Mouse (Mus musculus) liver, embryonic 16.5 days (tissue): ENCODE results near the gene Oma1. TPM values are rescaled to one million over a fixed set of nuclear protein-coding genes. Genes with fewer than 3 reads are reported as not detected.

ENCODE experiments used
- ATAC-seq: fragments of 200-750 bp; cut with Nextera tagmentation; 2 replicates; pipeline ENCODE4 v1.8.0; 2017; ENCODE audit warnings: low read depth, mild to moderate bottlenecking, moderate number of reproducible peaks, moderate library complexity
- H3K27ac ChIP-seq: fragments of 300-500 bp; sonication (generic); 2 replicates; pipeline ENCODE4 v1.5.1; 2014; ENCODE audit warnings: mild to moderate bottlenecking, low read length
- H3K27me3 ChIP-seq: fragments of 300-500 bp; sonication (generic); 2 replicates; pipeline ENCODE4 v1.6.1; 2014; ENCODE audit warnings: low read depth, low read length, mixed read lengths; ENCODE audit not compliant: control insufficient read depth, insufficient read depth
- H3K36me3 ChIP-seq: fragments of 300-500 bp; sonication (generic); 2 replicates; pipeline ENCODE4 v1.6.1; 2014; ENCODE audit warnings: mild to moderate bottlenecking; ENCODE audit not compliant: control insufficient read depth, insufficient read depth
- H3K4me1 ChIP-seq: fragments of 300-500 bp; sonication (generic); 2 replicates; pipeline ENCODE4 v1.6.1; 2014; ENCODE audit warnings: low read depth, low read length, mixed read lengths; ENCODE audit not compliant: control insufficient read depth
- H3K4me2 ChIP-seq: fragments of 300-500 bp; sonication (generic); 2 replicates; pipeline ENCODE4 v1.6.1; 2014; ENCODE audit warnings: low read depth, low read length, mixed read lengths
- H3K4me3 ChIP-seq: fragments of 300-500 bp; sonication (generic); 2 replicates; pipeline ENCODE4 v1.5.1; 2014; ENCODE audit warnings: low read depth, mild to moderate bottlenecking, low read length
- H3K9ac ChIP-seq: fragments of 300-500 bp; sonication (generic); 2 replicates; pipeline ENCODE4 v1.6.1; 2014; ENCODE audit warnings: low read depth, low read length
- H3K9me3 ChIP-seq: fragments of 300-500 bp; sonication (generic); replicated peaks from 2 replicates; pipeline ENCODE4 v1.6.1; 2016; ENCODE audit warnings: low read length; ENCODE audit not compliant: control insufficient read depth
- WGBS: fragments of 180-500 bp; shearing (Covaris S2); extraction: QIAGEN DNeasy Blood & Tissue Kit; methylation state at CpG from one replicate; pipeline ENCODE4 v1.1.7; 2014; ENCODE audit not compliant: insufficient replicate concordance; 5-methylcytosine and 5-hydroxymethylcytosine counted together
- polyA plus RNA-seq: library from polyadenylated mRNA; unstranded; fragments of >200 nt; fragmentation: Nextera tagmentation; extraction: Ambion mirVana; gene quantifications from 2 replicates; pipeline ENCODE4 v1.2.1, GENCODE M21; 2015

Oma1 gene
- polyA plus RNA-seq, 1 experiment from 2014 or later = 11.6 TPM

DNA sequence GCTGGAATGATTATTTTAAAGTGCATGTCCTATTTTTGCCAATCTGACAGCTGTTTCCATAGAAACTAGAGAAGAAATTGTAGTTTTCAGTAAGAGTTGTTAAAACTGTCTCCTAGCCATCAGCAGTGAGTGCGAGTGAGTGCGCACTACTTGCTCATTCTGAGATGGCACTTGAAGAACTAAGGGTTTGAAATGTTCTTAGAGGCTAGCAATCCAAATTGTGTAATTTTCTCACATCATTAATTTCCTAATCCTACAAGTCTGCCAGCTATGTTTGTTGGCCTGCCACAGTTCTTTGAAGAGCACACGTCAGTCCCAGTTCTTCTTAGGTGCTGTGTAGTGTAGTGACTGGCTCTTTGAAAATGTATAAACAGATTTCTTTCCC, 906 bp downstream of the Oma1 start:
- 70% methylated on average over 3 of the region's 3 CpGs for WGBS

DNA sequence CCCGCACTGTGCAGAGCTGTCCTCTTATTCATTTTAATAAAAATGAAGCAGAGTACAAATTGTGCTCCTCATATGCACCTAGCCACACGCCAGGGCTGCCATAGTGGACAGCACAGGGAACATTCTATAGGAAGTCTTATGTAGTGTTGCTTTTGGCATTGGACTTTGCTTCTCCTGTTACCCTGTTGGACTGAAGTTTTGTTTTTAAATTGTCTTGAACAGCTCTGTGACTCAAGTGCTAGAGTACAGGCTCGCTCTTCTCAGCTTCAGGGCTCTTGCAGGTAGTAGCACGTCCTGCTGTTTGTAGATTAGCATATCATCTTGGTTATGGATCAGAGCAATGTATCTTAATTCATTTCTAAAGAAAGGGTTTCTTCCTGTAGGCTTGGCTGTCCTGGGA, 2.2 kb downstream of the Oma1 start:
- H3K4me3 ChIP-seq = no peak overlapping the region
- H3K4me1 ChIP-seq = peaks cover 2% of the 10 kb centered on the region
- no peak overlapping the region for H3K9ac ChIP-seq
- 68% methylated on average over 4 of the region's 4 CpGs for WGBS
- no peak overlapping the region for H3K4me2 ChIP-seq
- ATAC-seq = no peak
- H3K27me3 ChIP-seq = no peaks in the 10 kb centered on the region
- H3K27ac ChIP-seq = no peak overlapping the region
- no peaks in the 10 kb centered on the region for H3K9me3 ChIP-seq
- no peaks in the 10 kb centered on the region for H3K36me3 ChIP-seq

More for the DNA sequence above, 906 bp downstream of the Oma1 start:
- Histone ChIP-seq H3K4me1 (peaks cover 2% of the 10 kb centered on the region), H3K27ac (no peak overlapping the region), H3K27me3 (no peaks in the 10 kb centered on the region), H3K9me3 (no peaks in the 10 kb centered on the region), H3K9ac (peak overlapping the region; percentile 83), H3K4me3 (peak overlapping the region; percentile 78), H3K36me3 (no peaks in the 10 kb centered on the region), H3K4me2 (peak overlapping the region; percentile 93)
- no peak for ATAC-seq

DNA sequence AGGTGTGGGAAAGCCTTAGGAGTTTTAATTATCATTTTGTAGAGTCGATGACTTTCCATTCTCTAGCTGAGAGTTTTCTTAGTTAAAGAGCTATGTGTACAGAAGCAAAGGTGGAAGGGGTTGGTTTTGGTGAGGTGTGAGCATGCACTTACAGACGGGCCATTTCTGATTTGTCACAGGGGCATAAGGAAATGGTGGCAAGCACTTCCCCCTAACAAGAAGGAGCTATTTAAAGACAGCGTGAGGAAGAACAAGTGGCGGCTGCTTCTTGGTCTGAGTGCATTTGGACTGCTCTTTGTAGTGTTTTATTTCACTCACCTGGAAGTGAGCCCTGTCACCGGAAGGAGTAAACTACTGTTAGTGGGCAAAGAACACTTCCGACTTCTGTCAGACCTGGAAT, 7.8 kb downstream of the Oma1 start:
- Histone ChIP-seq H3K9me3 (no peaks in the 10 kb centered on the region), H3K4me3 (no peak overlapping the region), H3K4me2 (no peak overlapping the region), H3K27ac (no peak overlapping the region), H3K4me1 (no peaks in the 10 kb centered on the region), H3K9ac (no peak overlapping the region), H3K36me3 (peaks cover 2% of the 10 kb centered on the region; the same call in 1 of the 2 replicates), H3K27me3 (no peaks in the 10 kb centered on the region)
- ATAC-seq = no peak
- 49% methylated on average over 6 of the region's 6 CpGs for WGBS

- WGBS = 74% methylated on average over 17 of the region's 17 CpGs
- H3K4me1 ChIP-seq = no peaks in the 10 kb centered on the region
- H3K9ac ChIP-seq = no peak overlapping the region
- H3K27ac ChIP-seq = no peak overlapping the region
- no peak overlapping the region for H3K4me2 ChIP-seq
- no peaks in the 10 kb centered on the region for H3K27me3 ChIP-seq
- H3K9me3 ChIP-seq = no peaks in the 10 kb centered on the region
- peaks cover 2% of the 10 kb centered on the region; the same call in 1 of the 2 replicates for H3K36me3 ChIP-seq
- no peak overlapping the region for H3K4me3 ChIP-seq
- ATAC-seq = no peak
Observed at GRCm38 (mm10) chr4:103324688-103325451, 11.3 kb downstream of the Oma1 start.

- no peak for ATAC-seq
- Histone ChIP-seq H3K27ac (no peak overlapping the region), H3K9ac (no peak overlapping the region), H3K27me3 (no peaks in the 10 kb centered on the region), H3K9me3 (no peaks in the 10 kb centered on the region), H3K4me3 (no peak overlapping the region), H3K4me1 (no peaks in the 10 kb centered on the region), H3K36me3 (peaks cover 1% of the 10 kb centered on the region; the same call in 1 of the 2 replicates), H3K4me2 (no peak overlapping the region)
- 66% methylated on average over 3 of the region's 3 CpGs for WGBS
Observed at GRCm38 (mm10) chr4:103326994-103327393, 13.4 kb downstream of the Oma1 start.

GRCm38 (mm10) chr4:103329348-103329747, 15.7 kb downstream of the Oma1 start:
- Histone ChIP-seq H3K36me3 (no peaks in the 10 kb centered on the region), H3K4me3 (no peak overlapping the region), H3K27me3 (no peaks in the 10 kb centered on the region), H3K9ac (no peak overlapping the region), H3K9me3 (no peaks in the 10 kb centered on the region), H3K27ac (no peak overlapping the region), H3K4me2 (no peak overlapping the region), H3K4me1 (no peaks in the 10 kb centered on the region)
- no peak for ATAC-seq
- WGBS = 79% methylated on average over 6 of the region's 6 CpGs

GRCm38 (mm10) chr4:103335134-103335533, 21.5 kb downstream of the Oma1 start:
- ATAC-seq = 0 out of 2 replicates have a peak, but pooled peaks have one; percentile 24
- Histone ChIP-seq H3K27ac (no peak overlapping the region), H3K4me1 (no peaks in the 10 kb centered on the region), H3K9me3 (no peaks in the 10 kb centered on the region), H3K4me2 (no peak overlapping the region), H3K4me3 (no peak overlapping the region), H3K36me3 (no peaks in the 10 kb centered on the region), H3K9ac (no peak overlapping the region), H3K27me3 (no peaks in the 10 kb centered on the region)
- WGBS = 65% methylated on average over 5 of the region's 5 CpGs

DNA sequence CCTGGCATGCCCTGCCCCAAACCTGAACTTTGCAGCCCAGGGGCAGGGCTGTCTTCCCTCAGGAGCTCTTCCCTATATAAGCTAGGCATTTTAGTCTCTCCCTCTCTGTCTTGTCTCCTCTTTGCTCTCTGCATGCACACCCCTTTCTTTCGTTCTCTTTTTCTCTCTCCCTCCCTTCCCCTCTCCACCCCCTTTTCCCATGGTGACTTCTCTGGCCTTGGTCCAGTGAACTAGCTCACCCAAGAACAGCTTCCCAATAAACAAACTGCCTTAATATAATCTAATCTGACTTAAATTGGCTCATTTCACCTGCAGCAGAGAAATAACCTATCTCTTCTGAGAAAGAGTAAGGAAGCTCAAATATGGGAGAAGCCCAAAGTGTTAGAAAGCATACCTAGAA, 27.1 kb downstream of the Oma1 start:
- ATAC-seq = no peak
- Histone ChIP-seq H3K27me3 (no peaks in the 10 kb centered on the region), H3K9me3 (no peaks in the 10 kb centered on the region), H3K4me2 (no peak overlapping the region), H3K36me3 (no peaks in the 10 kb centered on the region), H3K4me1 (no peaks in the 10 kb centered on the region), H3K27ac (no peak overlapping the region), H3K4me3 (no peak overlapping the region), H3K9ac (no peak overlapping the region)
- WGBS = 50% methylated on average over 1 of the region's 1 CpGs

DNA sequence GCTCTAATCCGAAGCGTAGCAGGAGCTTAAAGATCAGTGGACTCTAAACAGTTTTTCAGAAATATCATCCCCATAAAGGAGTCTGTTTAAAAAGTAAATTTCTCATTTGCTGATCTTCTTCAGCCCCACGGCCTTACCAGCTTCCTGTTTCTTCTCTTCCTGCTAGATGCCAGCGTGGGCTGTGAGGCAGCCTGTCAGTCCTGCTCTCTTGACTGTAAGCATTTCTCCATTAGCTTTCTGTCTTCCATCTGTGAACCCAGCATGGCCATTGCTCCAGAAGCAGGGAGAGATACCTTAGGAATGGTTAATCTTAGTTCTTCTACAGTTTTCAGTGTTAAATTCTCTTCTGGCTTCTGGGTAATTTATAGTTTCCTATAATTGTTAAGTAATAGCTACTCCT, 28.0 kb downstream of the Oma1 start:
- Histone ChIP-seq H3K36me3 (no peaks in the 10 kb centered on the region), H3K27ac (no peak overlapping the region), H3K27me3 (no peaks in the 10 kb centered on the region), H3K4me1 (no peaks in the 10 kb centered on the region), H3K9me3 (no peaks in the 10 kb centered on the region), H3K9ac (no peak overlapping the region), H3K4me2 (no peak overlapping the region), H3K4me3 (no peak overlapping the region)
- 43% methylated on average over 4 of the region's 4 CpGs for WGBS
- no peak for ATAC-seq
